Mouse (Mus musculus) brain, embryonic 14.5 days (tissue): ENCODE results near the gene Gfpt1.

ENCODE experiments used
- CTCF ChIP-seq: fragments of 200-500 bp; IDR thresholded peaks from 2 replicates; pipeline ENCODE4 v1.5.1; 2012; ENCODE audit warnings: inconsistent platforms, mild to moderate bottlenecking, moderate library complexity, borderline replicate concordance; ENCODE audit not compliant: insufficient read depth, insufficient read length; ENCODE audit errors: extremely low read depth
- POLR2A ChIP-seq: fragments of 200-500 bp; IDR thresholded peaks from 2 replicates; pipeline ENCODE4 v1.6.1; 2012; ENCODE audit warnings: mild to moderate bottlenecking, inconsistent platforms, borderline replicate concordance; ENCODE audit not compliant: poor library complexity, insufficient read depth, insufficient read length, severe bottlenecking; ENCODE audit errors: extremely low read depth

- TF ChIP-seq CTCF = no peak
- TF ChIP-seq POLR2A = no peak
Observed at GRCm38 (mm10) chr6:87032401-87032800, 10.2 kb upstream of the Gfpt1 start.
